Mouse (Mus musculus) fibroblast of lung, adult 2 months (primary cell): ENCODE data around the gene Nbeal2.

Experiments
- DNase-seq: peaks from one replicate; pipeline ENCODE4 v3.0.0-alpha.2; 2011; ENCODE audit warnings: low read depth

Gene Nbeal2

GRCm38 (mm10) chr9:110582161-110582560, 71.8 kb downstream of the Nbeal2 start:
- DNase-seq = no peak
